Mouse (Mus musculus): ENCODE measurements around the gene Akr1b10. TPM values are rescaled to one million over a fixed set of nuclear protein-coding genes. Genes with fewer than 3 reads are reported as not detected.
"Not testable (repeated sequence)": the region's sequence is repeated elsewhere in the genome, so short reads cannot be mapped to it uniquely, and the experiment has no call there.

Akr1b10 gene
- polyA plus RNA-seq, 1 experiment from 2014 or later: 13.7 TPM

DNA sequence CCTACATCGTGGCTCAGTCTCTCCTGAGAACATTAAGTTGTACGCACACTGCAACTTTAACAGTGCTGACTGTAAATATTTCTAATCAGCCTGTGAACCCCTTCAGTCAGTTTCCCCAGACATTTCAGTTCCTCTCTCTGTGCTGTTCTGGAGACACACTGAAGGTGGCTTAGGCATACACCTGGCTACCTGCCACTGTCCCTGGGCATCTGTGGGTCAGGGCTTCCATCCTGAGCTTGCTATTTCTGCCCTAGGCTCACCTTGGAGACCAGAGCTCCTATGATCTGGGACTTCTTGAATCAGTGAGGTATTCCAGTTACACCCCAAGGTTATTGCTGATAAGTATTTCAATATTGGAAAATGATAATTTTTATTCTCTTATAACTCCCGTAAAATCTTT, 31.6 kb upstream of the Akr1b10 start:
- Histone ChIP-seq H3K4me2 (no peak overlapping the region), H3K9ac (replicated peaks) (no peak overlapping the region), H3K27me3 (replicated peaks) (no peaks in the 10 kb centered on the region), H3K4me3 (replicated peaks) (no peak overlapping the region), H3K4me1 (0 out of 2 replicates have a peak, but pooled peaks cover 7% of the 10 kb centered on the region), H3K9me3 (replicated peaks) (no peaks in the 10 kb centered on the region), H3K27ac (replicated peaks) (no peak overlapping the region), H3K36me3 (no peaks in the 10 kb centered on the region)
- WGBS: 89% methylated on average over 3 of the region's 3 CpGs
- ATAC-seq (ENCODE audit: low FRiP score): no peak

DNA sequence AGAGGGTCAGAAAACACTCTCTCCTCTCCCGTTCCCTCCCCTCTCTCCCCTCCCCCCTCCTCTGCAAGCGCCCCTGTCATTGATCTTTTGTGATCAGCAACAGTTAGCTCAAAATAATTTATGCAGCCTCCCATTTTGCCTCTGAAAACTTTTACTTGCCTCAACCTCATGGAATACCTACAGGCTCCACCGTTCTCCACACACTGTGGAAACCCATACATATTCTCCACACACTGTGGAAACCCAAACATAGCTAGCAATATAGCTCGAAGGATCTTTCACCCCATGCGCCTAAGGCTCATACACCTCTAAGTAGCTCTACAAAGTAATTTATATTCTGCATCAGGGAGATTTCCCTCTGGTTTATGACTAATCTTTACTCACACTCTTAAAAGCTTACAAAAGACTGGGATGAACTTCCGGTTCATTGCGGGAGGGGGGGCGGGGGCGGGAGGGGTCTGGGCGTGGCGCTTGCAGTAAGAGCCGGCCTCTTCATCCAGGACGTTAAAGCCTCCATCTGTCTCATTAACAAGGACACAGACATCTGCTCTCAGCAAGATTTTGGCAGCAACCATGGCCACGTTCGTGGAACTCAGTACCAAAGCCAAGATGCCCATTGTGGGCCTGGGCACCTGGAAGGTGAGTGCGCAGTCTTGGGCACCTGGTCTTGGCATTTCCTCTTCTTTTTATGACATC, 30.2 kb upstream of the Akr1b10 start, which contains the start of gene Akr1b8:
Akr1b8 (plus strand) TSS at position 462 of the 696 bp plus-strand sequence.
- Histone ChIP-seq H3K9me3 (replicated peaks) (no peaks in the 10 kb centered on the region), H3K27ac (replicated peaks) (no peak within 1 kb of the TSS), H3K9ac (replicated peaks) (no peak within 1 kb of the TSS), H3K27me3 (replicated peaks) (no peaks in the 10 kb centered on the region), H3K4me1 (0 out of 2 replicates have a peak, but pooled peaks cover 7% of the 10 kb centered on the region), H3K4me2 (peak within 1 kb of the TSS; percentile 48), H3K36me3 (no peaks in the 10 kb centered on the region), H3K4me3 (replicated peaks) (peak within 1 kb of the TSS; percentile 20; the same call in 1 of the 2 replicates)
- WGBS: 17% methylated on average over 16 of the region's 16 CpGs
- ATAC-seq (ENCODE audit: low FRiP score): no peak

DNA sequence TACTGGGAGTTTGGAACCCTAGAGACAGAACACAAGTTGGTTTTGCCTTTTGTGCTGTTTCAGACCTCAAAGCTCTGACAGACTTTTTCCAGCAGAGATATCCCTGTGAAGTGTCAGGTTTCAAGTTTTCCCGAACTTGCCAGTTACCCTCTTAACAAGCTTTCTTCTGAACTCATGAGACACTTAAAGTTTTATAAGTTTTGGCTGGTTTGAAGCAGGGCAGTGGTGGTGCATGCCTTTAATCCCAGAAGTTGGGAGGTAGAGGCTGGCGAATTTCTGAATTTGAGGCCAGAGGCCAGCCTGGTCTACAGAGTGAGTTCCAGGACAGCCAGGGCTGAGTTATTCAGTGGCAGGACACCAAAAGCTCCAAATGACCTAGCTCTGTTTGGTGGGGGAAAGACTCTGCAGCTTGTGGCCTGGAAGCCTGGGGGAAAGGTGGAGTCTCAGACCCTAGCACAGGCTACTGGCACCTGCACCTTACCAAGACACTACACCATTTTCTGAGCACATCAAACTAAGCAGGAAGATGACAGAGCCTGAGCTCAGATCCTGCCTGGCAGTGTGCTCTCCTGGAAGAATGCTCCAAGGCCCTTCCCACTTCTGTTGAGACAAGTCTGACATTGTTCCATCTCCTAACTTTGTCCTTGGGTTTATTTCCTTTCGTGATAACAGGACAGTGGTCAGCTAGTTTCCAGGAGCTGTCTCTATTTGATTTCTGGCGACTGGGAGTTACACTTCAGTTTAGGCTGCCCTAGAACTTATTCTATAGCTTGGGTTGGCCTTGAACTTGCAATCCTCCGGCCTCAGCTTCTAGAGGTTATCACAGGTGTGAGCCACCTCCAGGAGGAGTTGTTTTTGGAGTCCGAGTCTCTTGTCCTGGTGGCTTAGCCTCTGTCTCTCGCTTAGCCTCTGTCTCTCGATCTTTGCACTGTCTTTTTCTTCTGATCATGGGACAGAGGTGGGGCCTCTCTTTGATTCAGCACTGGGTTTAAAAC, 29.4 kb upstream of the Akr1b10 start:
- Histone ChIP-seq H3K4me1 (0 out of 2 replicates have a peak, but pooled peaks cover 7% of the 10 kb centered on the region), H3K36me3 (no peaks in the 10 kb centered on the region), H3K4me2 (peak overlapping the region; percentile 48), H3K4me3 (replicated peaks) (no peak overlapping the region), H3K9me3 (replicated peaks) (no peaks in the 10 kb centered on the region), H3K9ac (replicated peaks) (no peak overlapping the region), H3K27me3 (replicated peaks) (no peaks in the 10 kb centered on the region), H3K27ac (replicated peaks) (no peak overlapping the region)
- no peak for ATAC-seq (ENCODE audit: low FRiP score)
- WGBS: 81% methylated on average over 8 of the region's 8 CpGs

DNA sequence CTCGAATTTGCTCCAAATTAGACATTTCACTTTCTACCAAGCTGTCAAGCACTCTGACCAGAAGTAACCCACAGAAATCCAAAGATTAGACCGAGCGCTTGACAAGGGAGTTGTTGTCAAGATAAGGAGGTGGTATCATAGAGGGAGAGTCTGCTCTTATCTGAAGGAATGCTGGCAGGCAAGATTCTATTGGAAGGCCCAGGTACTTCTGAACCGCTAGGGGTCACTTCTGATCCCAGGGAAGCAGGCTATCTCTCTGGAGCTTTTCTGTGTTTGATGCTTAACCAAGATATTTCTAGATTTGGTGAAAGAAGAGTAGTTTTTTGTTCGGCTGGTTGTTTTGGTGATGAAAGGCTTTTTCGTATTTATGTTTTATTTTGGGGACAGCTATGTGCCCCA, 28.7 kb upstream of the Akr1b10 start:
- H3K36me3 ChIP-seq: no peaks in the 10 kb centered on the region
- no peak for ATAC-seq (ENCODE audit: low FRiP score)
- no peaks in the 10 kb centered on the region for H3K27me3 ChIP-seq (replicated peaks)
- H3K9me3 ChIP-seq (replicated peaks): no peaks in the 10 kb centered on the region
- no peak overlapping the region for H3K27ac ChIP-seq (replicated peaks)
- no peak overlapping the region for H3K4me3 ChIP-seq (replicated peaks)
- WGBS: 83% methylated on average over 6 of the region's 6 CpGs
- H3K4me1 ChIP-seq: 0 out of 2 replicates have a peak, but pooled peaks cover 7% of the 10 kb centered on the region
- H3K9ac ChIP-seq (replicated peaks): no peak overlapping the region
- H3K4me2 ChIP-seq: no peak overlapping the region

DNA sequence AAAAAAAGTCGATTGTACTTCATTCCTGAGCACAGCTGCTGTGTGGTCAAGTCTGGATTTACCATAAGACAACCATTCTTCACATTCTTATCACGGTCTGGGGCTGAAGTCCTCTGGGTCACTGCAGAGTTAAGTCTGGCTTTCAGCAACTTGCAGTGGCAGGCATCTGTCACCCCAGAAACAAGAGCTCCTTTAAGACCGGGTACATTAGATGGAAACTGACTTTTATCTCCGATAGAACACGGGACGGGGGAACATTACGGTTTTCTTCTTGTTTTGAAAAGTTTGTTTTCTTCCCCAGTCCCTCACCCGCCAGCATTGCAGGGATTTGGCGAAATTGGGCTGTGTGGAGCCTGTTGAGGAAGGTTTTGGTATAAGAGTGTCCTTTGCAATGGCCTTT, 28.2 kb upstream of the Akr1b10 start:
- Histone ChIP-seq H3K27ac (replicated peaks) (no peak overlapping the region), H3K9ac (replicated peaks) (no peak overlapping the region), H3K36me3 (no peaks in the 10 kb centered on the region), H3K4me1 (0 out of 2 replicates have a peak, but pooled peaks cover 7% of the 10 kb centered on the region), H3K27me3 (replicated peaks) (no peaks in the 10 kb centered on the region), H3K9me3 (replicated peaks) (no peaks in the 10 kb centered on the region), H3K4me2 (no peak overlapping the region), H3K4me3 (replicated peaks) (no peak overlapping the region)
- no peak for ATAC-seq (ENCODE audit: low FRiP score)
- WGBS: 90% methylated on average over 9 of the region's 9 CpGs

DNA sequence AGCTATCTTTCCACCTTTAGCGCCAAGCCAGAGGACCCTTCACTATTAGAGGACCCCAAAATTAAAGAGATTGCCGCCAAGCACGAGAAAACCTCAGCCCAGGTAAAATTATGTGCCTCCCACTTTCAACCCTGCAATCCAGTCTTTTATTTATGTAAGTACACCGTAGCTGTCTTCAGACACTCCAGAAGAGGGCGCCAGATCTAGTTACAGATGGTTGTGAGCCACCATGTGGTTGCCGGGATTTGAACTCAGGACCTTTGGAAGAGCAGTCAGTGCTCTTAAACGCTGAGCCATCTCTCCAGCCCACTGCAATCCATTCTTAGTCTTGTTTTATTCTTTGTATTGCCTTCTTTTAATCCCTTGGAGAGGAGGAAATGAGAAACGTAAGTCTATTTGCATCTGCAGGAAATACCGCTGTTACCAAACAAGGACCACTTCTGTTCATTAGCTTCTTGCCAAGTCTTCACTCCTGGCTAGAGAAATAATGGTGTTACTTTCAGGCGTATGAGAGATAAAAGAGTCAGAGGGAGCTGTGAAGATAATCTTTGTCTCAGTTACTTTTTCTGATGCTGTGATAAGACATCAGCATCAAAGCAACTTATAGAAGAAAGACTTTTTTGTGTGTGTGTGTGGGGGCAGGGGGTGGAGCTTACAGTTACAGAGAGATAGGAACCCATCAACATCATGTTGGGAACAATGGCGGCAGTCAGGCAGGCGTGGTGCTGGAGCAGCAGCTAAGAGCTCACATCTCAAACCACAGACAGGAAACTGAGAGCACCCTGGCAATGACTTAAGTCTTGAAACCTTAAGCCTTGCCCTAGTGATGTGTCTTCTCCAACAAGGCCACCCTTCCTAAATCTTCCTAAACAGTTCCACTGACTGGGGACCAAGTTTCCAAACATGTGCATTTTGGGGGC, 19.5 kb upstream of the Akr1b10 start:
- no peak for ATAC-seq (ENCODE audit: low FRiP score)
- H3K27ac ChIP-seq (replicated peaks): no peak overlapping the region
- no peak overlapping the region for H3K4me3 ChIP-seq (replicated peaks)
- H3K27me3 ChIP-seq (replicated peaks): no peaks in the 10 kb centered on the region
- H3K36me3 ChIP-seq: no peaks in the 10 kb centered on the region
- peaks cover 9% of the 10 kb centered on the region for H3K4me1 ChIP-seq
- H3K9me3 ChIP-seq (replicated peaks): no peaks in the 10 kb centered on the region
- no peak overlapping the region for H3K4me2 ChIP-seq
- H3K9ac ChIP-seq (replicated peaks): no peak overlapping the region
- 89% methylated on average over 12 of the region's 12 CpGs for WGBS

DNA sequence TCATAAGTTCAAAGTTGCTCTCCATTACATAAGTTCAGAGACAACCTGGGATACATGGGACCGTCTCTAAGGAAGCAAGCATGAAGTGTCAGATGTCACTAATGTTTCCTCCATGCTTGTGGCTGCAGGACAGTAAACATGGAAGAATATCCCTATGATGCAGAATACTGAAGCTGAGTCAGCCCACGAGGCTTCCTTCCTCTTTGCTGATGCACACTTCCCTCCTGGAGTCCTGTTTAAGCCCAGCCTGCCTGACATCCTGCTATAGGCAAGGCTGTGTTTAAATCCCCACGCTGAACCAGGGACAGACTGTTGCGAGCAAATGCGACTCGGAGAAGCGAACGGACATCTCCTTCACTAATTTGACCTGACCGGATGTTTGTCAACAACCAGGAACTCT, 16.0 kb upstream of the Akr1b10 start:
- no peaks in the 10 kb centered on the region for H3K36me3 ChIP-seq
- ATAC-seq (ENCODE audit: low FRiP score): no peak
- no peak overlapping the region for H3K4me2 ChIP-seq
- no peaks in the 10 kb centered on the region for H3K9me3 ChIP-seq (replicated peaks)
- WGBS: 86% methylated on average over 9 of the region's 9 CpGs
- peaks cover 9% of the 10 kb centered on the region for H3K4me1 ChIP-seq
- no peak overlapping the region for H3K27ac ChIP-seq (replicated peaks)
- H3K9ac ChIP-seq (replicated peaks): no peak overlapping the region
- no peaks in the 10 kb centered on the region for H3K27me3 ChIP-seq (replicated peaks)
- H3K4me3 ChIP-seq (replicated peaks): no peak overlapping the region

DNA sequence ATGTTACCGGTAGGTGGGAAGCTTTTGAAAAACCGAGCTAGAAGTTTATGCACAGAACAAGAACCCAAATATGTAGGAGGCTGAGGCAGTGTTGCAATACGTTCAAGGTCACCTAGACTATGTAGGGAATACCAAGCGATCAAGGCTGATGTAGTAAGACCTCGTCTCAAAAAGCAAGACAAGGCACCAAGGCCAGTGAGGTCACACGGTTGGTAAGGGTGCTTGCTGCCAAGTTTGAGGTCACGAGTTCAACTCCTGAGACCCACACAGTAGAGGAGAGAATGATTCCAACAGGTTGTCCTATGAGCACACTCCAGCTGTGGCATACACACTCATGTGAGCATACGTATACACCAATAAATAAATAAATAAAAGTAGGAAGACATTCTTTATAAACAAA, 13.9 kb upstream of the Akr1b10 start:
- no peak overlapping the region for H3K4me2 ChIP-seq
- no peaks in the 10 kb centered on the region for H3K9me3 ChIP-seq (replicated peaks)
- WGBS: 71% methylated on average over 8 of the region's 8 CpGs
- H3K27ac ChIP-seq (replicated peaks): no peak overlapping the region
- peaks cover 9% of the 10 kb centered on the region for H3K4me1 ChIP-seq
- H3K27me3 ChIP-seq (replicated peaks): no peaks in the 10 kb centered on the region
- no peaks in the 10 kb centered on the region for H3K36me3 ChIP-seq
- H3K9ac ChIP-seq (replicated peaks): no peak overlapping the region
- H3K4me3 ChIP-seq (replicated peaks): no peak overlapping the region
- ATAC-seq (ENCODE audit: low FRiP score): no peak

DNA sequence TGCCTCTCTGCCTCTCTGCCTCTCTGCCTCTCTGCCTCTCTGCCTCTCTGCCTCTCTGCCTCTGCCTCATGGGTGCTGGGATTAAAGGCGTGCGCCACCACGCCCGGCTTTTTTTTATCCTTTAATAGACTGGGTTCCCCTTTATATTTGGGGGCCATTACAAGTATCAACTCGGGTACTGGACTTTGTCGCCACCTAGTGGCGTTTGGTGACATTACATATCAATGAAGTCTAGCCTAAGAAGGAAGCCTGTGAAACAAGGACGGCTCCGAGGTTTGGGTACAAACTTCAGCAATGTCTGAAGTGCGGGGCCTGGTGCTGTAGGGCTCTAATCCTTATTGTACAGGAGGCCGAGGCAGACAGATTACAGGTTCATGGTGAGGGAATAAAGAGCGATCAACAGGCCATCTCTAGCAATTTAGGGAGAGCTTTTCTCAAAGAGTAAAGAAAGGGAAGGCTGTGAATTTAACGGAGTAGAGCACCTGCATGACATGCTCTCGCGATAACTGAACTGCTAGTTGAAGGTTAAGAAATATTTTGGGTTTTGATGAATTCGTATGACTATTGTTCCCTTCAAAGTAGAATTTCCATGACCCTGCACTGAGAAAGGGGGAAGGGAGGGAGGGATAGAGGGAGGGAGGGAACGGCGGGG, 12.2 kb upstream of the Akr1b10 start:
- no peaks in the 10 kb centered on the region for H3K36me3 ChIP-seq
- WGBS: 25% methylated on average over 18 of the region's 18 CpGs
- H3K4me1 ChIP-seq: peaks cover 9% of the 10 kb centered on the region
- H3K27ac ChIP-seq (replicated peaks): no peak overlapping the region
- peak overlapping the region; percentile 42 for H3K4me2 ChIP-seq
- ATAC-seq (ENCODE audit: low FRiP score): no peak
- no peaks in the 10 kb centered on the region for H3K9me3 ChIP-seq (replicated peaks)
- no peak overlapping the region for H3K4me3 ChIP-seq (replicated peaks)
- H3K27me3 ChIP-seq (replicated peaks): no peaks in the 10 kb centered on the region
- no peak overlapping the region for H3K9ac ChIP-seq (replicated peaks)

DNA sequence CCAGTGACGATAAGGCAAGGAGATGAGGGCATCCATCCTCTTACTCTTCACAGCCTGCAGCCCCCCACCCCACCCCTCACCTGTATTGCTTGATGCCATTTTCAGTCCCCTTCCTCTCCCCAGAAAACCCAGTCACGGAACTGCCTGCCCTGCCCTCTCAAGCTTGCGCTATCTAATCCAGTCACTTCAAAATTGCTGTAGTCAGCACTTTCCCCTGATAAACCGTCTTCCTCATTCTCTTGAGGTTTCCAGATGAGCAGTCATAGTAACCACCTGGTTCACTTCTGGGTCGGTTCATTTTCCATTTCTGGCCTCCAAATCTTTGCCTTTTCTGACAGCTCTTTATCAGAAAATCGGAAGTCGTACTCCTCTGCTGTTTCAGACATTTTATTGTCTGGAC, 10.2 kb upstream of the Akr1b10 start:
- Histone ChIP-seq H3K4me2 (no peak overlapping the region), H3K27me3 (replicated peaks) (no peaks in the 10 kb centered on the region), H3K9me3 (replicated peaks) (no peaks in the 10 kb centered on the region), H3K9ac (replicated peaks) (no peak overlapping the region), H3K27ac (replicated peaks) (no peak overlapping the region), H3K4me1 (peaks cover 6% of the 10 kb centered on the region), H3K36me3 (no peaks in the 10 kb centered on the region), H3K4me3 (replicated peaks) (no peak overlapping the region)
- no peak for ATAC-seq (ENCODE audit: low FRiP score)
- 86% methylated on average over 7 of the region's 7 CpGs for WGBS

DNA sequence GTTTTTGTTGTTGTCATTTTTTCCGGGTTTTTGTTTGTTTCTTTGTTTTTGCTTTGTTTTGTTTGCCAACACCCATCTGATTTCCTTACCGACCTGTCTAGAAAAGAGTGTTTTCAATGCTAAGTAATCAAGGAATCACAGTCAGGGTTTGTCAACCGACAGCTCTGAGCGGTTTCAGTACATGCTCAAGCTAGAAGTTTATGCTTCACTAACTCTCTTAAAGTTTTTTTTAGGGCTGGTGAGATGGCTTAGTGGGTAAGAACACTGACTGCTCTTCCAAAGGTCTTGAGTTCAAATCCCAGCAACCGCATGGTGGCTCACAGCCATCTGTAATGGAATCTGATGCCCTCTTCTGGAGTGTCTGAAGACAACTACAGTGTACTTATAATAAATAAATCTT, 8.1 kb upstream of the Akr1b10 start:
- not testable (repeated sequence) for H3K4me3 ChIP-seq (replicated peaks); H3K9ac ChIP-seq (replicated peaks); H3K27me3 ChIP-seq (replicated peaks); H3K4me2 ChIP-seq; ATAC-seq (ENCODE audit: low FRiP score); H3K9me3 ChIP-seq (replicated peaks); H3K27ac ChIP-seq (replicated peaks); H3K36me3 ChIP-seq; H3K4me1 ChIP-seq
- 83% methylated on average over 5 of the region's 5 CpGs for WGBS
